Comparison of ENCODE assay signal across 7 mouse cellular contexts in the genomic region with DNA sequence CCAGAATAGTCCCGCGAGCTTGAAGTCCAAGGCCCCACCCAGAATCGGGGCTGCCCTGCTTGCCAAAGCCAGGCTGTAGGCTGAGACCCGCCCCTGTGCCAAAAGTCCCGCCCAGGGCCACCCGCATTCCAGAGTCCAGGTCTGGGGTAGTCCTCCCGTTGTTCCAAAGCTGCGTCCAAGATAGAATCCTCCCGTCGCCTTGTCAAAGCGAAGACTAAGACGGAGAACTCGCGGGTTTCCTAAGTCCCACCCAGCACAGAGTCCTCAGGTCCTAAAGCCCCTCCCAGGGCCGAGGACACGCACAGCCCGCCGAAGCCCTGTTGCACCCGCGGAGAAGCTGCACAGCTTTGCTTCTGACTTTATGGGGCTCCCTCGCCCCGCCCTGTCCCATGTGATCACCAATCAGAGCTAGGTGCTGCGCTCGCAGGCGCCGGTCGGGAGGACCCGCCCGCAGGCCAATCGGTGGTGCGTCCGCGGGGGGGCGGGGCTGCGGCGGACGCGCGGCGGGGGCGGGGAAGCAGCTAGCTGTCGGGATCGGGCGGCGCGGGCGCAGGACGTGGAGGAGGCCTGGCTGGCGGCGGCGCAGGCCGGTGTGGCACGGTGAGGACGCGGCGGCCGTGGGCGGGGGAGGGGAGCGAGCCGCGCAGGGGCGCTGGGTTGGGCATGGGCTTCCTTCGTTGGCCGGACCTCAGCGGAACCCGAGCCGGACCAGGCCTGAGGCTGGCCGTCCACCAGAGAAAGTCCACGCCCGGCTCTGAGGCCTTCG. TPM values are rescaled to one million over a fixed set of nuclear protein-coding genes. Genes with fewer than 3 reads are reported as not detected.
A peak's percentile ranks its signal among the peaks of the same experiment; 100 is the strongest.
DNase-seq lines count a peak whose midpoint lies in the region; ATAC-seq lines count a peak whose summit lies in the region.

A gene (plus strand): TSS at position 495 of the 766 bp plus-strand sequence.

- peak; percentile 99 for ATAC-seq in intestine, embryonic 16.5 days
- peak; percentile 99 for ATAC-seq in midbrain, embryonic 11.5 days (ENCODE audit: low FRiP score)

- peak within 1 kb of the TSS; percentile 83 for H3K4me2 ChIP-seq in intestine, embryonic 16.5 days (ENCODE audit: low read depth, low read length)
- H3K4me2 ChIP-seq in midbrain, embryonic 11.5 days, result peak within 1 kb of the TSS; percentile 87

- H3K4me1 ChIP-seq in intestine, embryonic 16.5 days (ENCODE audit: control insufficient read depth, insufficient read depth, low read length), result peaks cover 8% of the 10 kb centered on the region; the same call in 1 of the 2 replicates
- H3K4me1 ChIP-seq in midbrain, embryonic 11.5 days (ENCODE audit: control insufficient read depth, insufficient read depth, low read length), result peaks cover 7% of the 10 kb centered on the region

- intact Hi-C loops in left cerebral cortex, postnatal 36 days (cut with DNase I), result loop anchor here (5.0 to 10.0 kb wide), 3 partner anchors 121 to 223 kb away; a partner anchor contains a TSS

- DNase-seq in adrenal gland, adult 8-10 months, result peak; percentile 96
- peak; percentile 95 for DNase-seq in embryo, embryonic 9.5 days (ENCODE audit: extremely low spot score)
- DNase-seq in gastrocnemius, postnatal 4 days (ENCODE audit: low spot score in 2 of 2), result peak; percentile 90 to 95
- peak; percentile 90 to 93 for DNase-seq in left cerebral cortex, postnatal 36 days (ENCODE audit: low spot score in 2 of 2)
- DNase-seq in midbrain, embryonic 11.5 days (ENCODE audit: low spot score, missing footprints), result peak; percentile 98
- DNase-seq in skeletal muscle tissue, adult 2 months (ENCODE audit: low read depth, low spot score), result peak; percentile 91

- under 1% methylated on average over 55 of the region's 71 CpGs for WGBS in intestine, embryonic 16.5 days
- under 1% methylated on average over 69 of the region's 71 CpGs for WGBS in midbrain, embryonic 11.5 days

- H3K9ac ChIP-seq in intestine, embryonic 16.5 days (ENCODE audit: low read depth, low read length), result peak within 1 kb of the TSS; percentile 84
- H3K9ac ChIP-seq in midbrain, embryonic 11.5 days (ENCODE audit: low read length), result peak within 1 kb of the TSS; percentile 76

- 0 out of 2 replicates have a peak, but pooled peaks cover 4% of the 10 kb centered on the region for H3K36me3 ChIP-seq in intestine, embryonic 16.5 days (ENCODE audit: control insufficient read depth, insufficient read depth, low read length)
- 0 out of 2 replicates have a peak, but pooled peaks cover 2% of the 10 kb centered on the region for H3K36me3 ChIP-seq in midbrain, embryonic 11.5 days (ENCODE audit: control insufficient read depth, insufficient read depth, low read length)

- no peaks in the 10 kb centered on the region for H3K9me3 ChIP-seq in intestine, embryonic 16.5 days (ENCODE audit: control insufficient read depth, low read length)
- H3K9me3 ChIP-seq in midbrain, embryonic 11.5 days (ENCODE audit: control insufficient read depth, low read length), result no peaks in the 10 kb centered on the region

- peak within 1 kb of the TSS; percentile 91 for H3K27ac ChIP-seq in intestine, embryonic 16.5 days (ENCODE audit: low read length)
- peak within 1 kb of the TSS; percentile 4; the same call in 1 of the 2 replicates for H3K27ac ChIP-seq in midbrain, embryonic 11.5 days (ENCODE audit: low read depth, low read length)

- peak within 1 kb of the TSS; percentile 79 for H3K4me3 ChIP-seq in intestine, embryonic 16.5 days (ENCODE audit: low read length)
- H3K4me3 ChIP-seq in midbrain, embryonic 11.5 days (ENCODE audit: low read depth, low read length), result peak within 1 kb of the TSS; percentile 64

- H3K27me3 ChIP-seq in intestine, embryonic 16.5 days (replicated peaks; ENCODE audit: control insufficient read depth, insufficient read depth, low read length), result no peaks in the 10 kb centered on the region
- no peaks in the 10 kb centered on the region for H3K27me3 ChIP-seq in midbrain, embryonic 11.5 days (ENCODE audit: control insufficient read depth, insufficient read depth, low read length)

RNA-seq across cellular contexts. Expression of the gene that starts here (rescaled TPM):
- total RNA-seq in adrenal gland, adult 8-10 months (2022), result 10 to 100 TPM; 17.1 to 26.1 (median 24.0) TPM
- 10 to 100 TPM; 16.0 to 19.2 TPM for total RNA-seq in gastrocnemius, postnatal 4 days (2021)
- polyA plus RNA-seq in intestine, embryonic 16.5 days (2015; fragmentation: Nextera tagmentation; extraction: Ambion mirVana), result 5.1 and 6.7 TPM in 2 replicates
- 10 to 100 TPM; 11.5 to 12.1 TPM for total RNA-seq in left cerebral cortex, postnatal 36 days (2021)
- polyA plus RNA-seq in midbrain, embryonic 11.5 days (2014; fragmentation: Nextera tagmentation; extraction: Ambion mirVana), result 3.2 and 3.3 TPM in 2 replicates

Comparison
In these comparisons a context has a peak if more than half of its experiments do, and no peak if none do; other contexts are left out.
1. Peak in every context shown above with its lines: DNase-seq, ATAC-seq, H3K4me3 ChIP-seq and H3K27ac ChIP-seq.